Mouse (Mus musculus) megakaryocyte, embryonic 14.5 days (primary cell): ENCODE data around the gene Parvb.

Source experiments
- FLI1 ChIP-seq: IDR thresholded peaks from 2 replicates; pipeline ENCODE4 v1.6.1; 2012; ENCODE audit warnings: low read length, inconsistent platforms, mixed read lengths
- GATA1 ChIP-seq: IDR thresholded peaks from 3 replicates; pipeline ENCODE4 v1.6.1; 2012; ENCODE audit warnings: mixed read lengths, low read length, inconsistent platforms, borderline replicate concordance

- no peak for TF ChIP-seq GATA1
- TF ChIP-seq FLI1 = no peak
Observed at GRCm38 (mm10) chr15:84238552-84238951, 6.7 kb downstream of the Parvb start.
